Mouse (Mus musculus) forebrain, embryonic 11.5 days (tissue): ENCODE measurements around the gene Gnaq. TPM values are rescaled to one million over a fixed set of nuclear protein-coding genes. Genes with fewer than 3 reads are reported as not detected.

Source experiments
- ATAC-seq: fragments of 200-750 bp; cut with Nextera tagmentation; replicated peaks from 2 replicates; pipeline ENCODE4 v1.8.0; 2017; ENCODE audit warnings: moderate TSS enrichment; ENCODE audit not compliant: low FRiP score
- DNase-seq: peaks from one replicate; pipeline ENCODE4 v3.0.0-alpha.2; 2017; ENCODE audit warnings: low spot score
- H3K27ac ChIP-seq: fragments of 300-500 bp; sonication (generic); 2 replicates; pipeline ENCODE4 v1.5.1; 2014; ENCODE audit warnings: low read depth, low read length
- H3K27me3 ChIP-seq: fragments of 300-500 bp; sonication (generic); 2 replicates; pipeline ENCODE4 v1.6.1; 2014; ENCODE audit warnings: mild to moderate bottlenecking, low read length, mixed read lengths; ENCODE audit not compliant: control insufficient read depth, insufficient read depth
- H3K36me3 ChIP-seq: fragments of 300-500 bp; sonication (generic); 2 replicates; pipeline ENCODE4 v1.6.1; 2014; ENCODE audit warnings: mild to moderate bottlenecking, low read length, moderate library complexity, mixed read lengths; ENCODE audit not compliant: control insufficient read depth, insufficient read depth
- H3K4me1 ChIP-seq: fragments of 300-500 bp; sonication (generic); replicated peaks from 2 replicates; pipeline ENCODE4 v1.6.1; 2014; ENCODE audit warnings: low read length, mixed read lengths; ENCODE audit not compliant: control insufficient read depth, insufficient read depth
- H3K4me2 ChIP-seq: fragments of 300-500 bp; sonication (generic); 2 replicates; pipeline ENCODE4 v1.6.1; 2014; ENCODE audit warnings: low read depth, mild to moderate bottlenecking, low read length, moderate library complexity, mixed read lengths; ENCODE audit not compliant: severe bottlenecking
- H3K4me3 ChIP-seq: fragments of 300-500 bp; sonication (generic); 2 replicates; pipeline ENCODE4 v1.5.1; 2014; ENCODE audit warnings: low read depth, low read length
- H3K9ac ChIP-seq: fragments of 300-500 bp; sonication (generic); 2 replicates; pipeline ENCODE4 v1.6.1; 2014; ENCODE audit warnings: low read length
- H3K9me3 ChIP-seq: fragments of 300-500 bp; sonication (generic); 2 replicates; pipeline ENCODE4 v1.6.1; 2016; ENCODE audit warnings: low read length, mixed read lengths; ENCODE audit not compliant: control insufficient read depth
- WGBS: fragments of 180-500 bp; shearing (Covaris S2); extraction: QIAGEN DNeasy Blood & Tissue Kit; methylation state at CpG from one replicate; pipeline ENCODE4 v1.1.7; 2014; 5-methylcytosine and 5-hydroxymethylcytosine counted together
- polyA plus RNA-seq: library from polyadenylated mRNA; unstranded; fragments of >200 nt; fragmentation: Nextera tagmentation; extraction: Ambion mirVana; gene quantifications from 2 replicates; pipeline ENCODE4 v1.2.1, GENCODE M21; 2014

Gnaq gene
- polyA plus RNA-seq, 1 experiment from 2014 or later = 19.7 TPM

- WGBS = 89% methylated on average over 3 of the region's 3 CpGs
- DNase-seq = no peak
- ATAC-seq = no peak
- Histone ChIP-seq H3K4me1 (no peaks in the 10 kb centered on the region), H3K9me3 (no peaks in the 10 kb centered on the region; the same call in 1 of the 2 replicates), H3K27ac (no peak overlapping the region), H3K4me2 (no peak overlapping the region), H3K4me3 (no peak overlapping the region), H3K27me3 (no peaks in the 10 kb centered on the region), H3K36me3 (no peaks in the 10 kb centered on the region; the same call in 1 of the 2 replicates), H3K9ac (no peak overlapping the region)
Measured at GRCm38 (mm10) chr19:16222526-16222925, 89.9 kb downstream of the Gnaq start.

DNA sequence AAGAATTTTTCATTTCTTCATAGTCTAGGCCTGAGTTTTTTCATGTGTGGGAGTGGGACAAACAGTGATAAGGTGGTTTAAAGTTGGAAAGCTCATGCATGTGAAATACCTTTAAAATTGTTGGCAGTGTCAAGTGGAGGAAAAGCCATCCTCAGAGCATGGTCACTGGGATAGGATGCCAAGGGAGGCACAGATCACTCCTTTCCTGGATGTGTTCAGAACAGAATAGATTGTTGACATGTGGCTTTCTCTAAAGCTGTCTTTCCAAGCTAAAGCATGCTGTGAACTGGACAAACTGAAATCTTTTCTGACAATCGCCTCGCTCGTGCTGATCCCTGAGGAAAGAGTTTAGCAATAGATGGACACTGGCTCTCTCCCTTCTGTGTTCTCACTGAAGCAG, 90.5 kb downstream of the Gnaq start:
- H3K36me3 ChIP-seq = no peaks in the 10 kb centered on the region; the same call in 1 of the 2 replicates
- no peak overlapping the region for H3K9ac ChIP-seq
- H3K27ac ChIP-seq = no peak overlapping the region
- ATAC-seq (no peak), DNase-seq (no peak)
- no peak overlapping the region for H3K4me2 ChIP-seq
- no peak overlapping the region for H3K4me3 ChIP-seq
- no peaks in the 10 kb centered on the region; the same call in 1 of the 2 replicates for H3K9me3 ChIP-seq
- 92% methylated on average over 3 of the region's 3 CpGs for WGBS
- no peaks in the 10 kb centered on the region for H3K4me1 ChIP-seq
- no peaks in the 10 kb centered on the region for H3K27me3 ChIP-seq

DNA sequence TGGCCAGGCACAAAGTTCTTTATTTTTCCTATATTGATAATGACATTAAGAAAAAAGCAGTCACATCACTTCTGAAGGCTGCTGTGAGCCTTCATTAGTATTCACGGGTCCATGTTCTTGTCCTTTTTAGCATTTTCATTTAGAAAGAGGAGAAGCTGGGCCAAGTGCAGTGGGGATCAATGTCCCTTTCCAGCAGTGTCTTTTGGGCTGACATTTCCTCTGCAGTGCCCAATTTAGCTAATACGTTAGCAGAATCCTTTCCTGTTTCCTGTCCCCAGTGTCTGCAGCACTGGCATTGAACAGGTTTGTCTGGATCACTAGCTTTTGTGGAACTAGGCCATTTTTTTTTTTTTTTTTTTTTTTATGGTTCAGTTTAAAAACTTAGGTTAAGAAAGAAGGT, 92.2 kb downstream of the Gnaq start:
- WGBS = 69% methylated on average over 2 of the region's 2 CpGs
- Histone ChIP-seq H3K4me2 (no peak overlapping the region), H3K27me3 (no peaks in the 10 kb centered on the region), H3K36me3 (no peaks in the 10 kb centered on the region; the same call in 1 of the 2 replicates), H3K9ac (no peak overlapping the region), H3K9me3 (no peaks in the 10 kb centered on the region; the same call in 1 of the 2 replicates), H3K27ac (no peak overlapping the region), H3K4me1 (no peaks in the 10 kb centered on the region), H3K4me3 (no peak overlapping the region)
- no peak for ATAC-seq
- no peak for DNase-seq

DNA sequence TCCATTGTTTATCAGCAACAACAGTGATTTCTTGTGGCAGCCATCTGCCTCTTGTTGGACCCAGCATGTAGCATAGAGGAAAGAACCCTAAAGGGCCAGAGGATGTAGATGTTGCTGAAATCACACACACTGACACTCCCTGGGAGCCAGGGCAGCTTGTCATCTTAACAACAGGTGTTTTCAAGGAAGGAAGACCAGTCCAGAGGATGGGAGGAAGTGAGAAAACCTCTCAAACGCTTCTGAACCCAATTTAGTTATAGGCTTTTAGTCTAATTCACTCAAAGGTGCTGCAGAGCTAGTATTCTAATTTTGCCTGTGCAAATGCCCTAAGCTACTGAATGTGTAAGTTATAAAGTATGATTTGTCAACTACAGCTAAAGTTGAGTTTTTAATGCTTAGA, 99.0 kb downstream of the Gnaq start:
- Histone ChIP-seq H3K4me2 (no peak overlapping the region), H3K9me3 (no peaks in the 10 kb centered on the region), H3K4me1 (no peaks in the 10 kb centered on the region), H3K36me3 (no peaks in the 10 kb centered on the region), H3K27ac (no peak overlapping the region), H3K27me3 (no peaks in the 10 kb centered on the region), H3K9ac (no peak overlapping the region), H3K4me3 (no peak overlapping the region)
- no peak for ATAC-seq
- DNase-seq = no peak
- 75% methylated on average over 1 of the region's 1 CpGs for WGBS

- no peak overlapping the region for H3K27ac ChIP-seq
- H3K27me3 ChIP-seq = no peaks in the 10 kb centered on the region
- H3K9ac ChIP-seq = no peak overlapping the region
- no peak for DNase-seq
- H3K4me3 ChIP-seq = no peak overlapping the region
- WGBS = 87% methylated on average over 8 of the region's 8 CpGs
- H3K4me1 ChIP-seq = peaks cover 11% of the 10 kb centered on the region; the same call in 1 of the 2 replicates
- H3K9me3 ChIP-seq = no peaks in the 10 kb centered on the region
- no peak for ATAC-seq
- H3K4me2 ChIP-seq = no peak overlapping the region
- no peaks in the 10 kb centered on the region for H3K36me3 ChIP-seq
Measured at GRCm38 (mm10) chr19:16235594-16235993, 103.0 kb downstream of the Gnaq start.

DNA sequence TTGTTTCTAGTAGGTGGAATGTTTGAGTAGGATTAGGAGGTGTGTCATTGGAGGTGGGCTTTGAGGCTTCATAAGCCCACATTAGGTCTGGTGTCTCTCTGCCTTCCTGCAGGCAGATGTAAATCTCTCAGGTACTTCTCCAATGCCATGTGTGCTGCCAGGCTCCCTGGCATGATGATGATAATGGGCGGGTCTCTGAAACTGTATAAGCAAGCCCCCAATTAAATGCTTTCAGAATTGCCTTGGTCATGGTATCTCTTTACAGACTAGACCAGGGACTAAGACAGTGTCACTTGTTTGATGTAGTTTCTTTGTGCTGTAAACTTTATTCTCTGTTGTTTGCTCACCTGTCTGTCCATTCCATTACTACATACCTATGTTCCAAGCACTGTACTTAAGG, 104.4 kb downstream of the Gnaq start:
- ATAC-seq = no peak
- no peak overlapping the region for H3K9ac ChIP-seq
- no peak overlapping the region for H3K4me2 ChIP-seq
- no peaks in the 10 kb centered on the region for H3K36me3 ChIP-seq
- no peaks in the 10 kb centered on the region for H3K27me3 ChIP-seq
- WGBS = 94% methylated on average over 1 of the region's 1 CpGs
- no peaks in the 10 kb centered on the region for H3K9me3 ChIP-seq
- no peak overlapping the region for H3K4me3 ChIP-seq
- H3K27ac ChIP-seq = no peak overlapping the region
- DNase-seq = no peak
- peaks cover 15% of the 10 kb centered on the region; the same call in 1 of the 2 replicates for H3K4me1 ChIP-seq

DNA sequence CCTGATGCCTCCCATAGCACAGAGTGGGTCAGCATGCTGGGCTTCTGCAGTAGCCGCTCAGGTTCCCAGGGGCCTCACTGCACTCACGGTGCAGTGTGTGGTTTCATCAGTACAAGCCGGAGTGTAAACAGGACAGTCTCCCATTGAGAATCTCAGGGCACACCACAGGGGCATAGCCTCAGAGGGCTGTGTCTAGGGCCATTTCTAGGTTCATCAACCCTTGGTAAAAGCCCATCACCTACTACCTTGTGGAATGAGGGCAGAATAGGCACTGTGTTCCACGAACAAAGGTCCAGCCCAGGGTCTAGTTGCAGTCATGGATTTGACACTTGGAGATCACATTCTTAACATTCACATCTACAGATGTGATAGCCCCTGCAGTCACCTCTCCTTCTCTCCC, 105.4 kb downstream of the Gnaq start:
- Histone ChIP-seq H3K36me3 (no peaks in the 10 kb centered on the region), H3K27ac (no peak overlapping the region), H3K9ac (no peak overlapping the region), H3K4me1 (peaks cover 15% of the 10 kb centered on the region; the same call in 1 of the 2 replicates), H3K27me3 (no peaks in the 10 kb centered on the region), H3K4me3 (no peak overlapping the region), H3K4me2 (no peak overlapping the region), H3K9me3 (no peaks in the 10 kb centered on the region)
- ATAC-seq = no peak
- WGBS = 76% methylated on average over 4 of the region's 4 CpGs
- no peak for DNase-seq

DNA sequence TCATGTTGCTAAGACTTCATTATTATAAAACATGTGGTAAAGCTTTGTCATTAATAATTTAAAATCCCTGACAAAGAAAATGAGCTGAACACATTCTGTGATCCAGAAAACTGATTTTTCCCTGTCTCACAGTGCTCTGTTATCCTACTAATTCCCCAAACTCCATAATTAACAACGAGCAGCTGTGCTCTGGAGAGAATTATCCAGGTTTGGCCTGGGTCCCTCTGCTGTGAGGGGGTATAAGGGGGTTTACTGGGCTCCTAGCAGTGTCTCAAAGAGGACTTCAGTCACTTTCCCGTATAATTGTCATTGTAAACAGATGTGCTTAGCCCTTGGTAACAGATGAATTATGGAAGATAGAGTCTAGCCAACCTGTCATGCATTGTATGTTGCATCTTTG, 105.9 kb downstream of the Gnaq start:
- DNase-seq (no peak), ATAC-seq (no peak)
- Histone ChIP-seq H3K4me3 (no peak overlapping the region), H3K4me1 (peaks cover 15% of the 10 kb centered on the region; the same call in 1 of the 2 replicates), H3K9me3 (no peaks in the 10 kb centered on the region), H3K27ac (no peak overlapping the region), H3K9ac (no peak overlapping the region), H3K4me2 (no peak overlapping the region), H3K27me3 (no peaks in the 10 kb centered on the region), H3K36me3 (no peaks in the 10 kb centered on the region)
- 71% methylated on average over 2 of the region's 2 CpGs for WGBS

- Histone ChIP-seq H3K27ac (no peak overlapping the region), H3K36me3 (no peaks in the 10 kb centered on the region), H3K27me3 (no peaks in the 10 kb centered on the region), H3K4me2 (no peak overlapping the region), H3K4me1 (peaks cover 15% of the 10 kb centered on the region; the same call in 1 of the 2 replicates), H3K9me3 (no peaks in the 10 kb centered on the region), H3K4me3 (no peak overlapping the region), H3K9ac (no peak overlapping the region)
- no peak for ATAC-seq
- 81% methylated on average over 3 of the region's 3 CpGs for WGBS
- DNase-seq = no peak
Measured at GRCm38 (mm10) chr19:16242708-16243107, 110.1 kb downstream of the Gnaq start.
